Mouse (Mus musculus) CH12.LX (cell line): ENCODE data around the gene Zfp966. TPM values are rescaled to one million over a fixed set of nuclear protein-coding genes. Genes with fewer than 3 reads are reported as not detected.
"Not testable (repeated sequence)": the region's sequence is repeated elsewhere in the genome, so short reads cannot be mapped to it uniquely, and the experiment has no call there.

Experiments used
- DNase-seq: peaks from one replicate; pipeline ENCODE4 v3.0.0-alpha.2; 2013; ENCODE audit errors: extremely low read depth
- H3K27ac ChIP-seq: 2 replicates; pipeline ENCODE4 v1.5.1; 2012; ENCODE audit warnings: low read depth, mild to moderate bottlenecking, control low read depth, moderate library complexity; ENCODE audit not compliant: insufficient read depth
- H3K27me3 ChIP-seq: replicated peaks from 2 replicates; pipeline ENCODE3; 2012; ENCODE audit warnings: inconsistent platforms
- H3K36me3 ChIP-seq, 2 experiments: replicated peaks in 1 of 2; 2 replicates each; pipeline versions ENCODE3 to v1.6.1; 2012; ENCODE audit warnings: inconsistent platforms in 1 of 2, low read length in 1 of 2, mild to moderate bottlenecking in 1 of 2, mixed read lengths in 1 of 2, moderate library complexity in 1 of 2; ENCODE audit not compliant: control insufficient read depth in 1 of 2, insufficient read depth in 1 of 2
- H3K4me1 ChIP-seq, 2 experiments: 2 replicates each; pipeline ENCODE4 v1.6.1; 2012; ENCODE audit warnings: inconsistent platforms in 1 of 2, moderate library complexity in 1 of 2; ENCODE audit not compliant: insufficient read depth in 2 of 2, control insufficient read depth in 1 of 2
- H3K4me2 ChIP-seq: 2 replicates; pipeline ENCODE4 v1.6.1; 2012; ENCODE audit warnings: low read depth, mild to moderate bottlenecking, control low read depth; ENCODE audit not compliant: poor library complexity, insufficient read depth, severe bottlenecking
- H3K4me3 ChIP-seq, 3 experiments: fragments of 150-350 bp in 1 of 3; sonication (generic) in 1 of 3; replicated peaks in 1 of 3; 2 replicates each; pipeline versions ENCODE3 to v1.5.1; 2011 to 2012; ENCODE audit warnings: low read depth in 2 of 3, low read length in 2 of 3, mild to moderate bottlenecking in 2 of 3, moderate library complexity in 2 of 3, control low read depth in 1 of 3, improper control_type of control experiment in 1 of 3, inconsistent platforms in 1 of 3, mixed read lengths in 1 of 3; ENCODE audit not compliant: poor library complexity in 1 of 3
- H3K79me2 ChIP-seq: replicated peaks from 2 replicates; pipeline ENCODE4 v1.6.1; 2012; ENCODE audit warnings: mild to moderate bottlenecking, moderate library complexity; ENCODE audit not compliant: control insufficient read depth, poor library complexity, insufficient read depth, severe bottlenecking; ENCODE audit errors: extremely low read depth
- H3K9ac ChIP-seq: 2 replicates; pipeline ENCODE4 v1.6.1; 2012; ENCODE audit warnings: low read depth, mild to moderate bottlenecking, control low read depth, moderate library complexity; ENCODE audit not compliant: insufficient read depth
- H3K9me3 ChIP-seq: replicated peaks from 2 replicates; pipeline ENCODE3; 2012; ENCODE audit warnings: low read length, inconsistent platforms, mixed read lengths
- dilution Hi-C: fragments of 300-500 bp; cut with MboI; formaldehyde crosslinking; loops from 2 replicates; pipeline ENCODE4 v1.14.3; 2020; ENCODE audit warnings: low sequenced_read_pairs; ENCODE audit not compliant: extremely low pct_unique_long_range_greater_than_20kb, extremely low pct_ligation_motif_present
- in situ Hi-C: fragments of 300-500 bp; cut with MboI; formaldehyde crosslinking; loops from 3 replicates; pipeline ENCODE4 v1.14.3; 2019; ENCODE audit warnings: low sequenced_read_pairs, low pct_ligation_motif_present, low pct_unique_long_range_greater_than_20kb, mixed read lengths
- polyA plus RNA-seq: library from polyadenylated mRNA; unstranded; fragments of >175 nt; gene quantifications from 2 replicates; pipeline ENCODE4 v1.2.1, GENCODE M21; 2012; ENCODE audit warnings: low read depth; ENCODE audit not compliant: insufficient read length
- total RNA-seq, 2 experiments: library from RNA; depleted of rRNA; stranded (reverse); fragments of 300-350 nt in 1 of 2; fragments of >200 nt in 1 of 2; gene quantifications; 2 replicates each; pipeline ENCODE4 v1.2.3; 2012 to 2014

Zfp966 gene
- total RNA-seq (2012; rRNA removed) = 3.5 and 4.1 TPM in 2 replicates
- total RNA-seq (2014; rRNA removed) = 8.2 and 8.7 TPM in 2 replicates
- 5.6 and 6.3 TPM in 2 replicates for polyA plus RNA-seq

- H3K36me3 ChIP-seq, in situ Hi-C loops, H3K27ac ChIP-seq, H3K4me2 ChIP-seq, H3K27me3 ChIP-seq, H3K9ac ChIP-seq, H3K4me1 ChIP-seq, dilution Hi-C loops, H3K79me2 ChIP-seq, H3K4me3 ChIP-seq, DNase-seq, H3K9me3 ChIP-seq: not testable (repeated sequence)
Measured at GRCm38 (mm10) chr2:175931000-175931399, at the start of gene Zfp966. TSS of gene Zfp966 (minus strand) at chr2:175931100.

GRCm38 (mm10) chr2:175965031-175965430, 34.1 kb upstream of the Zfp966 start, which contains the start of gene Gm2026:
TSS of gene Gm2026 (plus strand) at chr2:175965331.
- H3K79me2 ChIP-seq, dilution Hi-C loops, H3K4me2 ChIP-seq, in situ Hi-C loops, H3K36me3 ChIP-seq, H3K4me1 ChIP-seq, H3K27ac ChIP-seq, H3K4me3 ChIP-seq, DNase-seq, H3K9ac ChIP-seq, H3K9me3 ChIP-seq, H3K27me3 ChIP-seq: not testable (repeated sequence)

- H3K9me3 ChIP-seq, H3K36me3 ChIP-seq, H3K79me2 ChIP-seq, H3K4me1 ChIP-seq, DNase-seq, H3K27me3 ChIP-seq, H3K9ac ChIP-seq, dilution Hi-C loops, in situ Hi-C loops, H3K27ac ChIP-seq, H3K4me3 ChIP-seq, H3K4me2 ChIP-seq: not testable (repeated sequence)
Measured at GRCm38 (mm10) chr2:175869024-175869423, 61.9 kb downstream of the Zfp966 start, which contains the start of gene Gm6710. TSS of gene Gm6710 (plus strand) at chr2:175869219.

Other genes starting within 250 kb of the Zfp966 start
- not detected in 2 replicates for gene Zfp969, start 227.5 kb downstream of the Zfp966 start, total RNA-seq (2012; rRNA removed)
- gene Zfp969, start 227.5 kb downstream of the Zfp966 start, total RNA-seq (2014; rRNA removed) = not detected in 2 replicates
- gene Zfp969, start 227.5 kb downstream of the Zfp966 start, polyA plus RNA-seq = not detected in 2 replicates
- not detected in 2 replicates for gene Gm2007, start 189.6 kb downstream of the Zfp966 start, total RNA-seq (2012; rRNA removed)
- not detected in 2 replicates for gene Gm2007, start 189.6 kb downstream of the Zfp966 start, total RNA-seq (2014; rRNA removed)
- 4.1 TPM in 1 of 2 replicates, not detected in the other for gene Gm2007, start 189.6 kb downstream of the Zfp966 start, polyA plus RNA-seq
- 4.6 and 5.0 TPM in 2 replicates for gene Gm14288, start 130.0 kb downstream of the Zfp966 start, total RNA-seq (2012; rRNA removed)
- gene Gm14288, start 130.0 kb downstream of the Zfp966 start, total RNA-seq (2014; rRNA removed) = 7.5 and 11.9 TPM in 2 replicates
- gene Gm14288, start 130.0 kb downstream of the Zfp966 start, polyA plus RNA-seq = not detected in 2 replicates
- 7.3 and 9.5 TPM in 2 replicates for gene Gm6710, start 61.9 kb downstream of the Zfp966 start, total RNA-seq (2012; rRNA removed)
- 20.9 and 35.8 TPM in 2 replicates for gene Gm6710, start 61.9 kb downstream of the Zfp966 start, total RNA-seq (2014; rRNA removed)
- gene Gm6710, start 61.9 kb downstream of the Zfp966 start, polyA plus RNA-seq = 3.0 and 11.3 TPM in 2 replicates
- 10.0 and 10.7 TPM in 2 replicates for gene Gm2026, start 34.2 kb upstream of the Zfp966 start, total RNA-seq (2012; rRNA removed)
- 18.5 and 30.4 TPM in 2 replicates for gene Gm2026, start 34.2 kb upstream of the Zfp966 start, total RNA-seq (2014; rRNA removed)
- gene Gm2026, start 34.2 kb upstream of the Zfp966 start, polyA plus RNA-seq = 10.2 and 14.0 TPM in 2 replicates
- not detected in 2 replicates for gene Gm2004, start 218.7 kb upstream of the Zfp966 start, total RNA-seq (2012; rRNA removed)
- 23.7 TPM in 1 of 2 replicates, not detected in the other for gene Gm2004, start 218.7 kb upstream of the Zfp966 start, total RNA-seq (2014; rRNA removed)
- gene Gm2004, start 218.7 kb upstream of the Zfp966 start, polyA plus RNA-seq = 2.6 and 5.0 TPM in 2 replicates